Mouse (Mus musculus) cortical plate, adult 2 months (tissue): ENCODE results near the gene Specc1. TPM values are rescaled to one million over a fixed set of nuclear protein-coding genes. Genes with fewer than 3 reads are reported as not detected.

Experiments used
- H3K27ac ChIP-seq: fragments of 200-500 bp; 2 replicates; pipeline ENCODE4 v1.5.1; 2012; ENCODE audit warnings: low read length, control low read depth, inconsistent platforms; ENCODE audit not compliant: insufficient read depth
- H3K4me1 ChIP-seq: fragments of 200-500 bp; 2 replicates; pipeline ENCODE4 v1.6.1; 2011; ENCODE audit warnings: low read length; ENCODE audit not compliant: control insufficient read depth, insufficient read depth
- H3K4me3 ChIP-seq: fragments of 200-500 bp; 2 replicates; pipeline ENCODE4 v1.5.1; 2011; ENCODE audit warnings: mild to moderate bottlenecking, low read length, control low read depth; ENCODE audit not compliant: insufficient read depth
- CTCF ChIP-seq: fragments of 200-500 bp; IDR thresholded peaks from 2 replicates; pipeline ENCODE4 v1.5.1; 2011; ENCODE audit warnings: mild to moderate bottlenecking, control low read depth, low read length; ENCODE audit not compliant: insufficient read depth; ENCODE audit errors: extremely low read depth
- POLR2A ChIP-seq: fragments of 200-500 bp; IDR thresholded peaks from 2 replicates; pipeline ENCODE4 v1.6.1; 2011; ENCODE audit warnings: mild to moderate bottlenecking, low read length, control low read depth; ENCODE audit not compliant: insufficient read depth; ENCODE audit errors: extremely low read depth
- polyA plus RNA-seq: library from polyadenylated mRNA; depleted of rRNA; stranded (reverse); fragments of >200 nt; gene quantifications from 2 replicates; pipeline ENCODE4 v1.2.3, GENCODE M21; 2012

Specc1 gene
- polyA plus RNA-seq, 1 experiment, result 43.2 TPM

- TF ChIP-seq POLR2A, result no peak
- H3K27ac ChIP-seq, result no peak overlapping the region
- no peak overlapping the region for H3K4me3 ChIP-seq
- H3K4me1 ChIP-seq, result no peaks in the 10 kb centered on the region
Observed at GRCm38 (mm10) chr11:62213384-62213989, 256.9 kb downstream of the Specc1 start.

- TF ChIP-seq POLR2A (no peak), CTCF (no peak)
- H3K4me3 ChIP-seq, result no peak overlapping the region
- H3K27ac ChIP-seq, result no peak overlapping the region
- H3K4me1 ChIP-seq, result no peaks in the 10 kb centered on the region
Observed at GRCm38 (mm10) chr11:62215107-62215506, 258.5 kb downstream of the Specc1 start.

GRCm38 (mm10) chr11:62217751-62218150 lies 261.2 kb downstream of the Specc1 start:
- Histone ChIP-seq H3K4me3 (no peak overlapping the region), H3K4me1 (no peaks in the 10 kb centered on the region), H3K27ac (no peak overlapping the region)
- TF ChIP-seq POLR2A, result no peak

- H3K4me1 ChIP-seq, result no peaks in the 10 kb centered on the region
- H3K27ac ChIP-seq, result no peak overlapping the region
- H3K4me3 ChIP-seq, result no peak overlapping the region
- TF ChIP-seq CTCF (no peak), POLR2A (no peak)
Observed at GRCm38 (mm10) chr11:62220756-62221510, 264.4 kb downstream of the Specc1 start.

GRCm38 (mm10) chr11:62223416-62223815 lies 266.9 kb downstream of the Specc1 start:
- no peak overlapping the region for H3K4me3 ChIP-seq
- H3K27ac ChIP-seq, result no peak overlapping the region
- TF ChIP-seq POLR2A (no peak), CTCF (no peak)
- no peaks in the 10 kb centered on the region for H3K4me1 ChIP-seq

- Histone ChIP-seq H3K4me1 (no peaks in the 10 kb centered on the region), H3K27ac (no peak overlapping the region), H3K4me3 (no peak overlapping the region)
- TF ChIP-seq CTCF, result no peak
- TF ChIP-seq POLR2A, result no peak
Observed at GRCm38 (mm10) chr11:62223962-62224361, 267.4 kb downstream of the Specc1 start.

- Histone ChIP-seq H3K4me3 (no peak overlapping the region), H3K27ac (no peak overlapping the region), H3K4me1 (no peaks in the 10 kb centered on the region)
- TF ChIP-seq POLR2A, result no peak
- no peak for TF ChIP-seq CTCF
Observed at GRCm38 (mm10) chr11:62224797-62225196, 268.2 kb downstream of the Specc1 start.

GRCm38 (mm10) chr11:62240631-62241261 lies 284.2 kb downstream of the Specc1 start:
- no peak overlapping the region for H3K4me3 ChIP-seq
- H3K27ac ChIP-seq, result no peak overlapping the region
- H3K4me1 ChIP-seq, result no peaks in the 10 kb centered on the region
- TF ChIP-seq CTCF, result no peak
- no peak for TF ChIP-seq POLR2A

- TF ChIP-seq POLR2A (no peak), CTCF (no peak)
Observed at GRCm38 (mm10) chr11:62243871-62244270, 287.3 kb downstream of the Specc1 start.

GRCm38 (mm10) chr11:62244471-62244870 lies 287.9 kb downstream of the Specc1 start:
- H3K4me1 ChIP-seq, result no peaks in the 10 kb centered on the region
- TF ChIP-seq CTCF (no peak), POLR2A (no peak)
- H3K27ac ChIP-seq, result no peak overlapping the region
- H3K4me3 ChIP-seq, result no peak overlapping the region

More at GRCm38 (mm10) chr11:62243871-62244270, 287.3 kb downstream of the Specc1 start:
- Histone ChIP-seq H3K27ac (no peak overlapping the region), H3K4me1 (no peaks in the 10 kb centered on the region), H3K4me3 (no peak overlapping the region)
